Mouse (Mus musculus) bone marrow macrophage, adult 2 months (primary cell): ENCODE results near the gene Plxdc1. TPM values are rescaled to one million over a fixed set of nuclear protein-coding genes. Genes with fewer than 3 reads are reported as not detected.
A peak's percentile ranks its signal among the peaks of the same experiment; 100 is the strongest.

Source experiments
- H3K27ac ChIP-seq: 2 replicates; pipeline ENCODE4 v1.5.1; 2012; ENCODE audit warnings: low read depth, low read length; ENCODE audit not compliant: insufficient read depth
- H3K4me1 ChIP-seq: 2 replicates; pipeline ENCODE4 v1.6.1; 2012; ENCODE audit warnings: low read length; ENCODE audit not compliant: control insufficient read depth, insufficient read depth
- H3K4me3 ChIP-seq: 2 replicates; pipeline ENCODE4 v1.5.1; 2012; ENCODE audit warnings: mild to moderate bottlenecking, low read length, moderate library complexity; ENCODE audit not compliant: insufficient read depth
- CTCF ChIP-seq: IDR thresholded peaks from 2 replicates; pipeline ENCODE4 v1.5.1; 2012; ENCODE audit warnings: low read depth, mild to moderate bottlenecking, low read length, moderate library complexity
- POLR2A ChIP-seq: IDR thresholded peaks from 2 replicates; pipeline ENCODE4 v1.6.1; 2012; ENCODE audit warnings: mild to moderate bottlenecking, low read depth, low read length, borderline replicate concordance
- polyA plus RNA-seq: library from polyadenylated mRNA; stranded (reverse); fragments of >200 nt; gene quantifications from 2 replicates; pipeline ENCODE4 v1.2.4, GENCODE M21; 2012; ENCODE audit not compliant: missing spikeins, insufficient read depth, insufficient read length

Gene Plxdc1
- 25.5 and 30.4 TPM in 2 replicates for polyA plus RNA-seq

GRCm38 (mm10) chr11:97985727-97986677 lies at the start of gene Plxdc1:
Gene Plxdc1 (minus strand): TSS chr11:97986444.
- no peak for TF ChIP-seq CTCF
- TF ChIP-seq POLR2A, result no peak
- Histone ChIP-seq H3K27ac (peak within 1 kb of the TSS; percentile 79), H3K4me3 (peak within 1 kb of the TSS; percentile 97), H3K4me1 (peaks cover 36% of the 10 kb centered on the region)

DNA sequence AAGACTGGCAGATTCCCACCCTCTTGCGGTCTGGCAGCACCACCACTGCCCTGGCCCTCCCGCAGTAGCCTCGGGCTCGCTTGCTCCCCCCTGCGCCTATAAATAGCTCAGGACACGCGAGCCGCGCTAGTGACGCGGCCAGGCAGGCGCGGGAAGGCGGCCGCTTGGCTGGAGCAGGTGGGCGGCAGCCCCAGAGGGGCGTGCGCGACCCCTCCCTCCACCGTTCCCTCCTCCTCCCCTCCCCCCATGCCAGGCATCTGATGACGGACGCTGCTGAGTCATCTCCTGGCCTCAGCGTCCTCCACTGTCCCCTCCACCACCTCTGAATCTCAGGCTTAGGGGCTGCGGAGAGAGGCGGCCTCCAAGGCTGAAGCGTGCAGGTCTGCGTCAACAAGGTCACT lies 49.7 kb upstream of the Plxdc1 start:
- TF ChIP-seq CTCF (no peak), POLR2A (no peak)
- Histone ChIP-seq H3K27ac (no peak overlapping the region), H3K4me3 (peak overlapping the region; percentile 19; the same call in 1 of the 2 replicates), H3K4me1 (peaks cover 3% of the 10 kb centered on the region)

DNA sequence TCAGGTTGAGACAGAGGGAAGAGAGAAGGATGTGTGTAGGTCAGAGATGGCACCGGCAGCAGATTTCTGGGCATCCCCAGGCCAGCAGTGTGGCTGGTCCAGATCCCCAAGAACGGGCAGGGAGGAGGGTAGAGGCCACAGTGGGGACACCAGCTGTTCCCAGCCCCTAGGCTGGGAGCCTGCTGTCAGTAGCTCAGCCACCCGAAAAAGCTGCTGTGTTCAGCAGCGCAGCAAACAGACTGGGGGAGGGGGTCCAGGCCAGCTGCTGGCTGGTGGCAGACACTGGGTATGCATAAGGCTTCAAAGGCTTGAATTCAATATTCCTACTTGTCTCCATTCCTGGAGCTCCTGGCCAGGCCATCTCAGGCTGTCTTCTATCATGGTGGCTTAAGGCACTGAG lies 48.6 kb upstream of the Plxdc1 start:
- Histone ChIP-seq H3K4me1 (peaks cover 3% of the 10 kb centered on the region), H3K27ac (no peak overlapping the region), H3K4me3 (no peak overlapping the region)
- TF ChIP-seq POLR2A (no peak), CTCF (no peak)

DNA sequence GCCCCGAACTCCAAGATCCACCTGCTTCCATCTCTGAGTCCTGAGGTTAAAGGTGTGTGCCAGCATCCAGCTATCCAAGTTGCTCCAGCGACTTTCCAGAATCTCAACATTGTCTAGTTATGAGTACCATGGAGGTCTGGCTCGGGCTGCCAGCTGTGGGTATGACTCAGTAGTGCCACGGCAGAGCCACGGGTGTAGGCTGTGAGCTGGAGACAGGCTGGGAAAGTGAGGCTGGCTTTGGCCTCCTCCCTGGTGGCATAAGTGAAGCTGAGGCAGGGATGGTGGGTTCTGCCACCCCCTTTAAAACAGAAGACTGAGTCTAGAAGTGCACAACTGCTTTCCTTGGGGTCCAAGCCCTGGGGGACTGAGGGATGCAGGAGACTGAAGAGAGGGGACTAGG lies 47.8 kb upstream of the Plxdc1 start:
- TF ChIP-seq POLR2A (no peak), CTCF (no peak)
- H3K4me3 ChIP-seq, result no peak overlapping the region
- H3K4me1 ChIP-seq, result peaks cover 3% of the 10 kb centered on the region
- no peak overlapping the region for H3K27ac ChIP-seq

GRCm38 (mm10) chr11:98031443-98031770 lies 45.2 kb upstream of the Plxdc1 start:
- Histone ChIP-seq H3K27ac (no peak overlapping the region), H3K4me1 (peaks cover 6% of the 10 kb centered on the region; the same call in 1 of the 2 replicates), H3K4me3 (no peak overlapping the region)
- TF ChIP-seq POLR2A (no peak), CTCF (peak; percentile 83)

DNA sequence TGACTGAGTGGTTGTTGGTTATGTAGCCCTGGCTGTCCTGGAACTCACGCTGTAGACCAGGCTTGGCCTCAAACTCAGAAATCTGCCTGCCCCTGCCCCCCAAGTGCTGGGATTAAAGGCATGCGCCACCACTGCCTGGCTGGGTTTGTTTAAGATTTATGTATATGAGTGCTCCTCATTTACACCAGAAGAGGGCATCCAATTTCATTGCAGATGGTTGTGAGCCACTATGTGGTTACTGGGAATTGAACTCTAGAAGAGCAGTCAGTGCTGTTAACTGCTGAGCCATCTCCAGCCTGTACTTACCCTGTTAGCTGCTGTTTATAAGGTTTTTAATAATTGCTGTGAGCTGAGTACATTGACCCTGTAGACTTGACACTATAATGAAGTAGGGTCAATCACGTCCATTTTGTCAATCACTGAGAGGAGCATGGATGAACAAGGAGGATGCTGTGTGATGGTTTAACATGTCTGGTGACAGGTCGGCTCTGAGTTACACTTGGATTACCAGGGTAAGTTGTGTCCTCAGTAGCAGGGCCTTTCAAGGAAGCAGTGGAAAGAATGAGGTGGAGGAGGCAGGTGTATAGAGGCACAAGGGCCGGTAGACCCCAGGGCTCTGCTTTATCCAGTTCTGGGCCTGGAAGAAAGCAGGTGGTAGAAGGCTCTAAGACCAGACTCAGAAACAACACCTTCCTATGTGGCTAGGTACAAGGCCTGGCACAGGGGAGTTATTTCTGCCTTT lies 44.6 kb upstream of the Plxdc1 start:
- Histone ChIP-seq H3K4me3 (no peak overlapping the region), H3K4me1 (peaks cover 5% of the 10 kb centered on the region), H3K27ac (no peak overlapping the region)
- TF ChIP-seq CTCF (no peak), POLR2A (peak; percentile 44; the same call in 1 of the 2 replicates)

DNA sequence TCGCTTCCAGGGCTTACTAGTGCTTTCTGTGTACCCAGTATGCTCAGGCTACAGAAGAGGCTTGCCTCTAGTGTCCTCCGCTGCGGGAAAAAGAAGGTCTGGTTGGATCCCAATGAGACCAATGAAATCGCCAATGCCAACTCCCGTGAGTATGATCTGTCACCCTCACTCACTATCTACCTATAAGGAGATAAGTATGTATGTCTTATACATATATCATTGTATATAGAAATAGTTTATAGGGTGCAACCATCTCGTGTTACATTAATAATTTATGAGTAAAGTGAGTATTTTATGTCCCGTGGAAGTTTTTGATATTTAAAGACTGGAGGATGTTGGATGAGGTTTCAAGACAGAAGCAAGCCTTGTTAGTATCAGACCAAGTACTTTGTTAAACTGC lies 41.5 kb upstream of the Plxdc1 start:
- H3K4me3 ChIP-seq, result peak overlapping the region; percentile 94
- peak overlapping the region; percentile 78 for H3K27ac ChIP-seq
- TF ChIP-seq CTCF, result no peak
- no peak for TF ChIP-seq POLR2A
- peaks cover 24% of the 10 kb centered on the region for H3K4me1 ChIP-seq

- TF ChIP-seq POLR2A, result no peak
- no peak for TF ChIP-seq CTCF
- H3K4me3 ChIP-seq, result peak overlapping the region; percentile 94
- peaks cover 24% of the 10 kb centered on the region for H3K4me1 ChIP-seq
- H3K27ac ChIP-seq, result peak overlapping the region; percentile 78
Observed at GRCm38 (mm10) chr11:98027297-98027688, 41.0 kb upstream of the Plxdc1 start.

DNA sequence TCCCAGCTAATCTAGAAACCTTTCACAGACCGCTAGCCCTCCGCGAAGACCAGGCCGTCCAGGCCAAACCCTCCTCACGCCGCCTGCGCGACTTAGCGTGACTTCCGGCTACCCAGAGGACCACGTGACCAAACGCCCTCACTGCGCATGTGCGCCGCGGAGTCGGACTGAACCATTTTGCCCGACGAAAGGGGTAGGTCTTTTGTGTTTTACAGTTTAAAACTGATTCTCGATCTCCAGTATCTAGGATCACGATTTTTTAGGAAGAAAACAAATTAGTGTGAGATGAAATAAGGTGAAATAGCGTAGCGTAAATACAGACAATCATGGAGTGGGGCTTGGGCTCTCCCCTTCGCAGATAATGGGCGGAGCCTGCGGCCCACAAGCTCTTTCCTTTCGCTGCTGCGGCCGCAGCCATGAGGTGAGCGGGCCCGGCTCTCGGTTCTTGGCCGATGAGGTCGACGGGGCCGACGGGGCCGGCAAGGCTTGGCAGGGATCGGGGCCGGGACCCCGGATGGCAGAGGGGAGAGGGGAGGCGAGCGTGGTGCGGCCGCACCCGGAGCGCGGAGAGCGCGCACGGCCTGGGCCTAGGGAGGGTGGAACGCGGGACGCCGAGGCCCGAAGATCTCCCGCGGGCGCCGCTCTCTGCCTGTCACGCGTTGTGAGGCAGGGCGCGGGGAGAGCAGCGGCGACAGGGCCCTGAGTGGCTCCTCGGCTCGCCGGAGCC lies 40.5 kb upstream of the Plxdc1 start, which contains the start of gene Rpl19:
Rpl19 (plus strand) TSS at position 141 of the 727 bp plus-strand sequence.
- H3K4me3 ChIP-seq, result peak within 1 kb of the TSS; percentile 94
- TF ChIP-seq POLR2A (no peak; the same call in 1 of the 2 replicates), CTCF (no peak)
- H3K27ac ChIP-seq, result peak within 1 kb of the TSS; percentile 90
- H3K4me1 ChIP-seq, result peaks cover 27% of the 10 kb centered on the region
